Mouse (Mus musculus): ENCODE data around the gene A930017K11Rik.

Gene A930017K11Rik

DNA sequence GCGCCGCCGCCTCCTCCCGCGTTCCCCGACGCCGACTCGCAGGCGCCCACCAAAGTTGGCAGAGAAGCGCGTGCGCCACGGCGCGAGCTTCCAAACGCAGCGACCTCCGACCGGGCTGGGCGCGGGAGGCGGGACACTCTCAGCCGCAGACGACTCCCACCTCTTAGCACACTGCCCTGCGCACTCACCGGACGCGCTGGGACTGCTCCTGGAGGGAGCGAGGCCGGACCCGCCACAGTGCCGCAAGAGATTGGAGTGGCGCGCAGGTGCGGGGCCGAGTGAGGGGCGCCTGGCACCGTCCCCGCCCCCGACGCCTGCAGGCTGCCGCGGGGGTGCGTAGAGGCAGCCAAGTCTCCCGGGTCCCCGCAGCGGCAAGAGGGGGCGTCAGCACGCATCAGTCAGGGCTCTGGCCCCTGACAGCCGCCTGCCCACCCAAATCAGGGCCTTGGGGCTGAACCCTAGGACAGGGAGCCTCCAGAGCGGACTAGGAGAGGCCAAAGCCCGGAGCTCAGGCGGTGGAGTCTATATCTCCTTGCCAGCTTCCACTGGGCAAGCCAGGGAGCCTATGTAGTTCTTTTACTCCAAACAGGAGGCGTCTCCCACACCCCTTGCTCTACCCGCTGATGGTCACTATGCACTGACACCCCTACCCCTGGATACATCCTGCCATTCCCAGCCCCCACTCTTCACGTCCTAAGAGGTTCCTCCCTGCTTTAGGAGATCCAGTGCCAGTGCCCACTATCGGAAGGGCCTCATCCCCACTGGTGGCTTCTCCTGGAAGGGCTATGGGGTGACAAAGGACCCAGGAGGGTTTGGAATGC, at the start of gene A930017K11Rik:
A930017K11Rik (minus strand) TSS at position 763 of the 821 bp plus-strand sequence.
- Histone ChIP-seq H3K36me3 (ENCODE audit: insufficient read depth, low read length) (no peaks in the 10 kb centered on the region), H3K4me1 (replicated peaks; ENCODE audit: low read depth, low read length) (peaks cover 13% of the 10 kb centered on the region), H3K9me3 (ENCODE audit: low read length) (no peaks in the 10 kb centered on the region), H3K4me3 (replicated peaks; ENCODE audit: low read length) (peak within 1 kb of the TSS; percentile 84), H3K27me3 (ENCODE audit: insufficient read depth, low read length) (peaks cover 52% of the 10 kb centered on the region)
- TF ChIP-seq NANOG (IDR thresholded peaks at IDR 0.05; ENCODE audit: borderline replicate concordance, low read length) = no peak
- no peak for TF ChIP-seq POU5F1 (IDR thresholded peaks at IDR 0.05; ENCODE audit: borderline replicate concordance, low read length)
- TF ChIP-seq CTCF (conservative IDR thresholded peaks at IDR 0.05; ENCODE audit: low read length) = no peak

DNA sequence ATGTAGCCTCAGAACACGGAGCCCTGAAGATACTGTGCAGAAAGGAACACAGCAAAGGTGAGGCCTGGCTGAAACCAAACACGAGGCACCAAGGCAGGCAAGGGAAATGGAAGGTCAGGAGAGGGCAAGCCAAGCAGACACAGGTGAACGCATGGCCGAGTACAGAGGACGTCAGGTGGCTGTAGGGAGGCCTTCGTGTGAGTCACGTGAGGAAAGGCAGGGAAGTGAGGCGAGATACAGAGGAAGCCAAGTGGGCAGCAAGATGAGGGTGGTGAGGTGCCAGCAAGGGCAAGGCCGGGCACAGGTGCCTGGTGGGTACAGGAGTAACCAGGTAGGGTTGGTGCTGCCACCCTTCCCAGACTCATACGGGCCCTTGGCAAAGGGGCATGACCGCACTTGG, 46.1 kb upstream of the A930017K11Rik start:
- Histone ChIP-seq H3K36me3 (ENCODE audit: insufficient read depth, low read length) (peaks cover 22% of the 10 kb centered on the region), H3K4me1 (replicated peaks; ENCODE audit: low read depth, low read length) (no peaks in the 10 kb centered on the region), H3K9me3 (ENCODE audit: low read length) (no peaks in the 10 kb centered on the region), H3K27me3 (ENCODE audit: insufficient read depth, low read length) (no peaks in the 10 kb centered on the region), H3K4me3 (replicated peaks; ENCODE audit: low read length) (no peak overlapping the region)
- TF ChIP-seq POU5F1 (IDR thresholded peaks at IDR 0.05; ENCODE audit: borderline replicate concordance, low read length) (no peak), CTCF (conservative IDR thresholded peaks at IDR 0.05; ENCODE audit: low read length) (no peak), NANOG (IDR thresholded peaks at IDR 0.05; ENCODE audit: borderline replicate concordance, low read length) (no peak)

DNA sequence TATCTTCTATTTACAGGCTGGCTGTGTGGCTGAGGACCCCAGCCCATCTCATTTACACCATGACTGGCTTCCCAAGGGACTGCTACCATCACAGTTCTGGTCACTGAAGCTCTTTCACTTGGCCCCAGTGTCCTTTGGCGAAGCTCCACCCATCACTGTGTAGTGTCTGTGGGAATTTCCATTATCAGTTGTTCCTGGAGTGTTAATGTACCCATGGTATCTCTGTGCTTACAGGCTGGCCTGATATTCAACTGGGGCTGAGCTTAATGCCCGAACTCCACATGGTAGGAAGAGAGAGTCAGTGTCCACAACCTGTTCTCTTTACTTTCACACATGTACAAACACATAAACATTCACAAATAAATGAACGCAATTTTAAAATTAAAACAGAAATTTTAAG, 41.1 kb upstream of the A930017K11Rik start:
- Histone ChIP-seq H3K4me1 (replicated peaks; ENCODE audit: low read depth, low read length) (no peaks in the 10 kb centered on the region), H3K36me3 (ENCODE audit: insufficient read depth, low read length) (peaks cover 62% of the 10 kb centered on the region), H3K4me3 (replicated peaks; ENCODE audit: low read length) (no peak overlapping the region), H3K9me3 (ENCODE audit: low read length) (no peaks in the 10 kb centered on the region), H3K27me3 (ENCODE audit: insufficient read depth, low read length) (no peaks in the 10 kb centered on the region)
- TF ChIP-seq CTCF (conservative IDR thresholded peaks at IDR 0.05; ENCODE audit: low read length) (no peak), NANOG (IDR thresholded peaks at IDR 0.05; ENCODE audit: borderline replicate concordance, low read length) (no peak), POU5F1 (IDR thresholded peaks at IDR 0.05; ENCODE audit: borderline replicate concordance, low read length) (no peak)

DNA sequence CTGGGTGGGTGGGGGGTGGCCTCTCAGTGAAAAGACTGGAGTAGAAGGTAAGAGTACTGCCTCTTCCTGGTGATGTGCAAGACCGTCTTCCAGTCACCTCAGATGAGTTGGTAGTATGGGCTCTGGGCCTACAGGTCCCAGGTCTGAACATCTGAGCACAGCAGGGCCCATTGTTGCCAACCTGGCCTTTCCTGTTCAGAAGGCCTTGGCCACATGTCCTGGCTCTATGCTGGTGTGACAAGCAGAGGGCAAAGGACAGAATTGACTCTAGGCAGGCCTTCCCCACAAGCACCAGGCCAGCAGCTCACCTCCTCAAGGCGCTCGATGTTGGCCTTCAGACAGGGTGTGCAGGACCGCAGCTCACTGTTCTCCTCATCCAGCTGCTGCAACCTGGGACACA, 39.9 kb upstream of the A930017K11Rik start:
- no peaks in the 10 kb centered on the region for H3K27me3 ChIP-seq (ENCODE audit: insufficient read depth, low read length)
- no peaks in the 10 kb centered on the region for H3K9me3 ChIP-seq (ENCODE audit: low read length)
- no peak for TF ChIP-seq POU5F1 (IDR thresholded peaks at IDR 0.05; ENCODE audit: borderline replicate concordance, low read length)
- TF ChIP-seq NANOG (IDR thresholded peaks at IDR 0.05; ENCODE audit: borderline replicate concordance, low read length) = no peak
- TF ChIP-seq CTCF (conservative IDR thresholded peaks at IDR 0.05; ENCODE audit: low read length) = no peak
- no peak overlapping the region for H3K4me3 ChIP-seq (replicated peaks; ENCODE audit: low read length)
- no peaks in the 10 kb centered on the region for H3K4me1 ChIP-seq (replicated peaks; ENCODE audit: low read depth, low read length)
- H3K36me3 ChIP-seq (ENCODE audit: insufficient read depth, low read length) = peaks cover 53% of the 10 kb centered on the region

DNA sequence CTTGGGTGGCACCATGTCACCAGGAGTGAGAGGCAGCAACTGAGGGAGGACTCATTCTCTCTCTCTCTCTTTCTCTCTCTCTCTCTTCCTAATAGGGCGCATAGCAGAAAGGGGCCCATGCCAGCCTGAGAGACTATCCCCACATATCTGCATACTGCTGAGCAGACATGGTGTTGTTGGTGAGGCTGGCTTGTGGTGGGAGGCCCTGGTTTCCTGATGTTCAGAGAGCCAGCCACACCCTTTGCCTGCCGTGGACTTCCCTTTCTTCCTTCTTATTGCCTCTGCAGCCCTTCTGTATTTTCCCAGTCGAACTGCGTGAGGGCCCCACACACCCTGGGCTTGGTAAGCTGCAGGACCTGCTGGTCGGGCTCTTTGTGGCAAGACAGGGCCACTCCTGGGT, 38.0 kb upstream of the A930017K11Rik start:
- no peaks in the 10 kb centered on the region for H3K9me3 ChIP-seq (ENCODE audit: low read length)
- H3K4me3 ChIP-seq (replicated peaks; ENCODE audit: low read length) = no peak overlapping the region
- no peak for TF ChIP-seq POU5F1 (IDR thresholded peaks at IDR 0.05; ENCODE audit: borderline replicate concordance, low read length)
- TF ChIP-seq CTCF (conservative IDR thresholded peaks at IDR 0.05; ENCODE audit: low read length) = no peak
- no peak for TF ChIP-seq NANOG (IDR thresholded peaks at IDR 0.05; ENCODE audit: borderline replicate concordance, low read length)

DNA sequence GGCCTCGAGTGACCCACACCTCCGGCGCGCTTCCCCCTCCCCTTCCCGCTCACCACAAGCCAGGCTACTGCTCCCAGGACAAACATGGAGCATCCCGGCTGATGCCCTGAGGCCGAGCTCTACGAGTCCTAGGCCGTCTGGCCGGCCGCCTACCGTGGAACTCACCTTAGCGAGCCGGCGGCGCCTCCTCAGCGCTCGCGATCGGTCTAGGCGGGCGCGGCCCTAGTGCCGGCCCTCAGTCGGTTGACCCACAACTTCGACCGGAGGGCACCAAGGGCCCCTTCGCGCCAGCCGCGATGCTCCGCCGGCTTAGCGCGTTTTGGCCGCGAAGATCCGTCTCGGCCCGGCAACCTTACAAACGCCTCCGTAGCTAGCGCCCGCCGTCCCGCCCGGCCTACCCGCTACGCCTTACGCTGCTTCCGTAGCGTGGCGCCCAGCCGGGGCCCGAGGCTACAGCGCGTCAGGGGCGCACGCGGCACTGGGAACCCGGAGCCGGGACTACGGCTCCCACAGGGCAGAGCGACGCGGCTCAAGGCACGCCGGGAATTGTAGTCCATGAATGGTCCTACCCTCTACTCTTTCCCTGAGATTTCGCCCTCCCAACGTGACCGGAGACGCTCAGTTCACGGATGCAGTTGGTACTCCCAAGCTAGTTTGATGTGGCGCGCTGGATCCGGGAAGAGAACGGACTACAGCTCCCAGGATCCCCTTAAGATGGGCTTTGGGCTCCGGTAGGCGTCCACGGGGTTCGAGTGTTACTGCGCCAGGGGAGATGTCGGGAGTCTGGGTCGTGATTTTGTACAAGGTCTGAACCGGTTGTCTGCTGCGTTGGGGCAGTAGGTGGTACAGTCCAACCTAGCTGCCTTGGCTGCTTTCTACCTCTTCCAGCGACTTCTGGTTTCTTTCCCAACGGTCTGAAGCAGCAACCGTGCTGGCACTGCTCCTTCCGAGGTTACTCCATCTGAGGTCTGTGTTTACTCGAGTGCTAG, 33.2 kb upstream of the A930017K11Rik start, which contains the start of gene Capn15:
Capn15 (minus strand) TSS at position 491 of the 989 bp plus-strand sequence.
- Histone ChIP-seq H3K4me3 (replicated peaks; ENCODE audit: low read length) (peak within 1 kb of the TSS; percentile 93), H3K36me3 (ENCODE audit: insufficient read depth, low read length) (peaks cover 19% of the 10 kb centered on the region), H3K4me1 (replicated peaks; ENCODE audit: low read depth, low read length) (peaks cover 39% of the 10 kb centered on the region), H3K9me3 (ENCODE audit: low read length) (no peaks in the 10 kb centered on the region), H3K27me3 (ENCODE audit: insufficient read depth, low read length) (no peaks in the 10 kb centered on the region)
- no peak for TF ChIP-seq POU5F1 (IDR thresholded peaks at IDR 0.05; ENCODE audit: borderline replicate concordance, low read length)
- no peak for TF ChIP-seq CTCF (conservative IDR thresholded peaks at IDR 0.05; ENCODE audit: low read length)
- TF ChIP-seq NANOG (IDR thresholded peaks at IDR 0.05; ENCODE audit: borderline replicate concordance, low read length) = no peak

More for the DNA sequence above, 38.0 kb upstream of the A930017K11Rik start:
- H3K36me3 ChIP-seq (ENCODE audit: insufficient read depth, low read length) = peaks cover 53% of the 10 kb centered on the region
- H3K27me3 ChIP-seq (ENCODE audit: insufficient read depth, low read length) = no peaks in the 10 kb centered on the region
- H3K4me1 ChIP-seq (replicated peaks; ENCODE audit: low read depth, low read length) = peaks cover 9% of the 10 kb centered on the region

DNA sequence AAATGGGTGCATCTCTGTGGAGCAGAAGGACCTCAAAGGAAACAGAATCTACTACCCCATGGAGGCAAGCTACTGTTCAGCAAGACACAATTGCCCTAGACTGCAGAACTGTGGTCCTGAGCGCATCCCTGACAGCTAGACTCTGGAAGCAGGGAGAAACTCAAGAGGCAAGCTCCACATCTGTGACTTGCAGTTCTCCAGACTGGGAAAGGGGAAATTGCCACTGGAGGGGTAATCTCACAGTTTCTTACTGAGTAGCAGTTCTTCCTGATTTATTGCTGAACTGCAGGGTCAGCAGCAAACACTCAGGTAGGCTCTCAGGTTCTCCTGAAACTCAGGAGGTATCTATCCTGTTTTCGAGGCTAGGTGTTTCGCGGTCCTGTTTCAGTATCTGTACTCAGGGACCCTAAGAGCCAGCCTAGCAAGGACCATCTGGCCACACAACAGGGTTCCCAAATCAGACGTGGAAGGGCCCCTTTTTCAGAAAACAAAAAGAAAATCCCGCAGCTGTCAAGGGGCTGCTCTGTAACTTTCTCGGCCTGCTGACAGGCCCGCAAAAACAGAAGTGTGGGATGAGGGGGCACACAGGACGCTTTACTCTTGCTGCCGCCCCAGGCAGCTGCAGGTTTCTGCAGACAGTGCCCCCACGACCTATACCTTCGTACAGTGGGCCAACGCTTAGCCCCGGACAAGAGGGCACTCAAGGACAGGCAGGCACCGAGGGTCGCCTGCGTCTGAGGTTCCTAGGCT, 32.4 kb upstream of the A930017K11Rik start:
- Histone ChIP-seq H3K9me3 (ENCODE audit: low read length) (no peaks in the 10 kb centered on the region), H3K27me3 (ENCODE audit: insufficient read depth, low read length) (no peaks in the 10 kb centered on the region), H3K4me1 (replicated peaks; ENCODE audit: low read depth, low read length) (peaks cover 47% of the 10 kb centered on the region), H3K36me3 (ENCODE audit: insufficient read depth, low read length) (peaks cover 11% of the 10 kb centered on the region), H3K4me3 (replicated peaks; ENCODE audit: low read length) (peak overlapping the region; percentile 93)
- TF ChIP-seq CTCF (conservative IDR thresholded peaks at IDR 0.05; ENCODE audit: low read length) (no peak), NANOG (IDR thresholded peaks at IDR 0.05; ENCODE audit: borderline replicate concordance, low read length) (no peak), POU5F1 (IDR thresholded peaks at IDR 0.05; ENCODE audit: borderline replicate concordance, low read length) (no peak)

Measured in E14TG2a.4 (cell line).